Comparison of ENCODE assay signal across 8 mouse cellular contexts in genomic region chr13:92794462-92795214, GRCm38 (mm10). TPM values are rescaled to one million over a fixed set of nuclear protein-coding genes. Genes with fewer than 3 reads are reported as not detected.
DNase-seq lines count a peak whose midpoint lies in the region; ATAC-seq and TF ChIP-seq lines count a peak whose summit lies in the region.

Gene Thbs4 (minus strand): TSS chr13:92794818.

- H3K9me3 ChIP-seq in heart, embryonic 12.5 days (replicated peaks) = no peaks in the 10 kb centered on the region
- no peaks in the 10 kb centered on the region for H3K9me3 ChIP-seq in limb, embryonic 13.5 days

- H3K9ac ChIP-seq in heart, embryonic 12.5 days = peak within 1 kb of the TSS; percentile 69
- H3K9ac ChIP-seq in limb, embryonic 13.5 days = peak within 1 kb of the TSS; percentile 56; the same call in 1 of the 2 replicates

- TF ChIP-seq CTCF in olfactory bulb, adult 2 months (IDR thresholded peaks at IDR 0.05; ENCODE audit: insufficient read depth, low read depth, low read length) = no peak

- H3K36me3 ChIP-seq in heart, embryonic 12.5 days = no peaks in the 10 kb centered on the region
- no peaks in the 10 kb centered on the region for H3K36me3 ChIP-seq in limb, embryonic 13.5 days

- 5% methylated on average over 43 of the region's 45 CpGs for WGBS in heart, embryonic 12.5 days
- WGBS in limb, embryonic 13.5 days = 5% methylated on average over 42 of the region's 45 CpGs
- 15% methylated on average over 43 of the region's 45 CpGs for WGBS in olfactory bulb, adult 2 months

- H3K27me3 ChIP-seq in heart, embryonic 12.5 days (replicated peaks) = peaks cover 11% of the 10 kb centered on the region
- H3K27me3 ChIP-seq in limb, embryonic 13.5 days = peaks cover 42% of the 10 kb centered on the region

- intact Hi-C loops in heart, postnatal 25 days (cut with DNase I) = no loop called here
- intact Hi-C loops in left cerebral cortex, postnatal 10 days (cut with DNase I) = no loop called here

- no peak within 1 kb of the TSS for H3K27ac ChIP-seq in heart, embryonic 12.5 days (ENCODE audit: poor library complexity, severe bottlenecking)
- H3K27ac ChIP-seq in limb, embryonic 13.5 days = no peak within 1 kb of the TSS
- no peak within 1 kb of the TSS for H3K27ac ChIP-seq in olfactory bulb, adult 2 months (ENCODE audit: insufficient read depth, low read depth, low read length)

- no peak for TF ChIP-seq POLR2A in olfactory bulb, adult 2 months (IDR thresholded peaks at IDR 0.05; ENCODE audit: insufficient read depth, low read depth, low read length)

- H3K4me2 ChIP-seq in heart, embryonic 12.5 days = peak within 1 kb of the TSS; percentile 81
- H3K4me2 ChIP-seq in limb, embryonic 13.5 days (replicated peaks) = peak within 1 kb of the TSS; percentile 75

- peak; percentile 51; the same call in 1 of the 2 replicates for ATAC-seq in heart, embryonic 12.5 days (ENCODE audit: insufficient number of reproducible peaks, low FRiP score)
- no peak for ATAC-seq in limb, embryonic 13.5 days (ENCODE audit: low FRiP score, low read depth)

- H3K4me3 ChIP-seq in heart, embryonic 12.5 days = peak within 1 kb of the TSS; percentile 59
- peak within 1 kb of the TSS; percentile 47 for H3K4me3 ChIP-seq in limb, embryonic 13.5 days
- H3K4me3 ChIP-seq in olfactory bulb, adult 2 months (ENCODE audit: insufficient read depth, low read depth, low read length) = peak within 1 kb of the TSS; percentile 4; the same call in 1 of the 2 replicates

- no peak for DNase-seq in heart, postnatal 25 days (ENCODE audit: low spot score)
- peak; percentile 55 for DNase-seq in embryo, embryonic 11 days
- peak in 1 of 2 experiments; percentile 37 for DNase-seq in gastrocnemius, postnatal 4 days (ENCODE audit: low spot score in 2 of 2)
- DNase-seq in left cerebral cortex, postnatal 10 days (ENCODE audit: extremely low spot score in 1 of 2, low spot score in 2 of 2) = no peak
- DNase-seq in lung, postnatal 4 days = no peak

- H3K4me1 ChIP-seq in heart, embryonic 12.5 days (replicated peaks) = peaks cover 22% of the 10 kb centered on the region
- H3K4me1 ChIP-seq in limb, embryonic 13.5 days = peaks cover 10% of the 10 kb centered on the region
- H3K4me1 ChIP-seq in olfactory bulb, adult 2 months (ENCODE audit: control insufficient read depth, insufficient read depth, low read length) = peaks cover 6% of the 10 kb centered on the region; the same call in 1 of the 2 replicates

RNA-seq across cellular contexts. Expression of gene Thbs4, which starts in this region (rescaled TPM):
- 45.6 and 50.9 TPM in 2 replicates for polyA plus RNA-seq in heart, embryonic 12.5 days (2016; fragmentation: Nextera tagmentation; extraction: Ambion mirVana)
- 1 to 10 TPM; 3.9 to 6.0 TPM for total RNA-seq in heart, postnatal 25 days (2021)
- 100 to 1,000 TPM; 151 to 191 TPM for total RNA-seq in gastrocnemius, postnatal 4 days (2021)
- polyA plus RNA-seq in limb, embryonic 13.5 days (2015; fragmentation: Nextera tagmentation; extraction: Ambion mirVana) = 22.9 and 33.4 TPM in 2 replicates
- polyA plus RNA-seq in olfactory bulb, adult 2 months (2012; ENCODE audit: insufficient read depth, insufficient read length, low replicate concordance, missing spikeins) = not detected in 2 replicates
- total RNA-seq in left cerebral cortex, postnatal 10 days (2021) = 1 to 10 TPM; 1.3 to 2.3 TPM

Comparison
In these comparisons a context has a peak if more than half of its experiments do, and no peak if none do; other contexts are left out.
1. RNA of gene Thbs4 (total RNA-seq): 151 to 191 TPM in gastrocnemius, postnatal 4 days; 3.9 to 6.0 TPM in heart, postnatal 25 days and 1.3 to 2.3 TPM in left cerebral cortex, postnatal 10 days; every median in the first group is over 10 times any median in the second.
2. RNA of gene Thbs4 (polyA plus RNA-seq): 45.6 to 50.9 TPM in heart, embryonic 12.5 days and 22.9 to 33.4 TPM in limb, embryonic 13.5 days; not detected in olfactory bulb, adult 2 months; every median in the first group is over 10 times any median in the second.
3. H3K4me3 ChIP-seq: peak in every context shown above with its lines; median percentile 59 in heart, embryonic 12.5 days; 47 in limb, embryonic 13.5 days; 4 in olfactory bulb, adult 2 months.